Mouse (Mus musculus): ENCODE data around the gene Zfp385c. TPM values are rescaled to one million over a fixed set of nuclear protein-coding genes. Genes with fewer than 3 reads are reported as not detected.

Zfp385c gene
- polyA plus RNA-seq (2012; rRNA removed) = 0.01 and 0.06 TPM in 2 replicates

DNA sequence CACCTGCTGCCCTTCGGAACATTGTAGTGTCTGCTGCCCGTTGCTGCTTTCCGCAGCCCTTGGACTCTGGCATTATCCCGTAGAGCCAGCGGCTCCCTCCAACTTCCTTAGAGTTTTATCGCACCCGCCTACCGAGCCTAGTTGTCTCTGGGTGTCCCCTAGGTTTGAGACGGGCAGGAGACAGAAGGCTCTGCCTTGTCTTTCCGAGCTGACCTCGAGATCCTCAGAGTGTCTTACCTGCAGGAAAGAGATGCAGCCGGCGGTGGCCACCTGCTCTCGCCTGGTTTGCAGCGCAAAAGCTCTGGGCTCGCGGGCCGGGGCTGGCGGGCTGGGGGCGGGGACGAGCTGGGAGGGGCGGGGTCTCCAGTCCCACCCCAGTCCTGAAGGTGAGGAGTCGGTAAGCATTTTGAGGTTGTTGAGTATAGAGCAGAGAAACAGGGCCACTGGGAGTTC, at the start of gene Zfp385c:
Gene Zfp385c (minus strand): TSS at position 292 of the 453 bp plus-strand sequence.

DNA sequence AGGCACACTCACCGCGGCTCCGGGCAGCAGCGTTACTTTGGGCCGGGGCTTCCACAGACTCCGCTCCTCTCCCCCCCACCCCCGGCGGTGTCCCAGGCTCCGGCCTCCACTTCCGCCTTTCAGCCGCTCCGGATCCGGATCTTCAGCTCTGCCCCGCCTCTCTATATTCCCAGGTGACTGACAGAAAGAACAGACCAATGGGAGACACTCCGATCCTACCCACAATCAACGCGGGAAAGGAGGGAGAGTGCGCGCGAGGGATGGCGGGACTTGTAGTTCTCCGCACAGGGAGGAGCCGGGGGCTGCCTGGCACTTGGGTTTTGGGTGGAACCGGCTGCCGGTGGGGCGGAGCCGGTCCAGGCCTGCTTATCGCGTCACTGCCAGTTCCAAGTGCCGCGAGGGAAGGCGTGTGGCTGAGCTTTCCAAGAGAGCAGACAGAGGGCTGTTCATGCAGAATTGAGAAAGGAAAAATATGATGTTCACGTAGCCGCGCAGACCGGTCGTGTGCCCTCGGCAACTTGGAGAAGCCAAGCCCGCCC, 45.9 kb upstream of the Zfp385c start, which contains the start of gene Rab5c:
Gene Rab5c (minus strand): TSS at position 150 of the 539 bp plus-strand sequence.

DNA sequence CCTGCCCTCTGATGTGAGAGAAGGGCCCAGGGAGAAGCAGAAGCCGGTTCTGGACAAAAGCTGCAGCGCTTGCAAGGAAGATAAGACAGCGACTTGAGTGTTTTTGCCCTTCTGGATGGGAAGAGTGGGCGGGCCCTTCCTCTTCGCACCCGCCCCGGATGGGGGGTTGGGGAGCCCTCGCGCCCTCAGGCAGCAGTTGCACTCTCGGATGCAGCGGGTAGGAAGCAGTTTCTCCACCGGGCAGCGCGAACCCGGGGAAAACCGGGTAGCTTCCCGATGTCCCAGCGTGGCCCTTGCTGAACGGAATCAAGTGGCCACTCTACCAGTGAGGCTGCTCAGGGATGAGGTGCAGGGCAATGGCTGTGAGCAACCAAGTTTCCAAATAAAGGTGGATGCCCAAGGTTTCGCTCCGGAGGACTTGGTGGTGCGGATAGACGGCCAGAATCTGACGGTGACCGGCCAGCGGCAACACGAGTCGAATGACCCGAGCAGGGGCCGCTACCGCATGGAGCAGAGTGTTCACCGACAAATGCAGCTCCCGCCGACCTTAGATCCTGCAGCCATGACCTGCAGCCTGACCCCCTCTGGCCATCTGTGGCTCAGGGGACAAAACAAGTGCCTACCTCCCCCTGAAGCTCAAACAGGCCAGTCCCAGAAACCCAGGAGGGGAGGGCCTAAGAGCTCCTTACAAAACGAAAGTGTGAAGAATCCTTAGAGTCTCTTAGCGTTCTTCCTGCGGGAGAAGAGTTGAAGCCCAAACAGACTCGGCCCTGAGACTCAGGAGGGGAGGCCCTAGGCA, 21.7 kb upstream of the Zfp385c start, which contains the start of gene Hspb9:
Gene Hspb9 (plus strand): TSS at position 116 of the 799 bp plus-strand sequence.

DNA sequence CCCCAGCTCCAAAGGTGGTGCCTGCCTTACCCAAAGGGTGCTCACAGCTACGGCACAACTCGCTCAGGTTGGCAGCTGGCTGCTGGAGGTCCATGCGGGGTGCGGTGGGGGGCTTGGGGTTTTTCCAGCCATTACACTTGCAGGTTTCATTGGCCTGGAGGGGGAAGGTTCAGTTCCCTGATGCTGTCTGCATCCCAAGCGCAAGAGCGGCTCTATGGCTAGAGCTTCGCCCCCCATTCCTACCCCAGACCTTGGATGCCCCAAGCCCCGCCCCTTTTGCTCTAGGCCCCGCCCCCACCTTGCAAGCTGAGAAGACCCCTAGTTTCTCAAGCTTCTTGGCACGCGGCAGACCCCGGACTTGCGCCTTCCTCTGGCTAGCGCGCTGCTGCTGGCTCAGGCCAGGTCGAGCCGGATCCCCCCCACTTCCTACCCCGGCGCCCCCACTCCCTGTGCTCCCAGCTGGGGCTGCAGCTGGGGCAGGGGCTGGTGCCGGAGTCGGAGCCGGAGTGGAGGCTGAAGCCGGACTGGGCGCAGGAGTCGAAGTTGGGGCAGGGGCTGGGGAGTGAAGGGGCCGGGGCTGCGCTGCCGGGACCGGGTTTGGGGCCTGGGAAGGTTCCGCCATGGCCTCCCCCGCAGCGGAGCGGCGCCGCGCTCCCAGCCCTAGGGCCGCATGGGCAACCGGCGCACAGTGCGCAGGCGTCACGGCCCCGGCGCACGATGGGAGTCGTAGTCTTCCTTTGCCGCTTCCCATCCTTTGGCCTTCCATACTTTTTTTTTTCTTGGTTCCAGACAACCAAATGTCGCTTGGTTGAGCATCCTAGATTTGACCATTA, 19.7 kb upstream of the Zfp385c start, which contains the start of gene Kat2a:
Gene Kat2a (minus strand): TSS at position 683 of the 833 bp plus-strand sequence.

GRCm38 (mm10) chr11:100703851-100704531, 11.7 kb upstream of the Zfp385c start, which contains the start of gene Dhx58:
Dhx58 (minus strand) TSS chr11:100704271.

GRCm38 (mm10) chr11:100619982-100620381, 72.3 kb downstream of the Zfp385c start, which contains the start of gene Dnajc7:
Dnajc7 (minus strand) TSS chr11:100620168.

GRCm38 (mm10) chr11:100618761-100619484, 73.3 kb downstream of the Zfp385c start, which contains the start of gene Nkiras2:
Nkiras2 (plus strand) TSS chr11:100619244.

Other genes with a start within 250 kb of the Zfp385c start
- gene Klhl11, start 219.7 kb downstream of the Zfp385c start, polyA plus RNA-seq (2012; rRNA removed) = 0.80 and 0.84 TPM in 2 replicates
- gene Acly, start 164.5 kb downstream of the Zfp385c start, polyA plus RNA-seq (2012; rRNA removed) = 62.2 and 100 TPM in 2 replicates
- 0.05 and 0.06 TPM in 2 replicates for gene Ttc25, start 146.8 kb downstream of the Zfp385c start, polyA plus RNA-seq (2012; rRNA removed)
- gene Cnp, start 117.6 kb downstream of the Zfp385c start, polyA plus RNA-seq (2012; rRNA removed) = 9.4 and 11.5 TPM in 2 replicates
- gene Nkiras2, start 73.2 kb downstream of the Zfp385c start, polyA plus RNA-seq (2012; rRNA removed) = 24.7 and 28.6 TPM in 2 replicates
- gene Dnajc7, start 72.3 kb downstream of the Zfp385c start, polyA plus RNA-seq (2012; rRNA removed) = 66.1 and 73.5 TPM in 2 replicates
- gene Dhx58, start 11.8 kb upstream of the Zfp385c start, polyA plus RNA-seq (2012; rRNA removed) = 7.3 and 8.9 TPM in 2 replicates
- gene Kat2a, start 20.0 kb upstream of the Zfp385c start, polyA plus RNA-seq (2012; rRNA removed) = 12.1 and 14.0 TPM in 2 replicates
- gene Hspb9, start 21.4 kb upstream of the Zfp385c start, polyA plus RNA-seq (2012; rRNA removed) = not detected in 2 replicates
- 96.2 and 98.0 TPM in 2 replicates for gene Rab5c, start 45.8 kb upstream of the Zfp385c start, polyA plus RNA-seq (2012; rRNA removed)
- not detected in 2 replicates for gene Kcnh4, start 67.5 kb upstream of the Zfp385c start, polyA plus RNA-seq (2012; rRNA removed)
- gene Hcrt, start 70.5 kb upstream of the Zfp385c start, polyA plus RNA-seq (2012; rRNA removed) = not detected in 2 replicates
- gene Ghdc, start 78.5 kb upstream of the Zfp385c start, polyA plus RNA-seq (2012; rRNA removed) = 3.8 and 4.0 TPM in 2 replicates
- gene Stat5b, start 158.3 kb upstream of the Zfp385c start, polyA plus RNA-seq (2012; rRNA removed) = 13.3 and 16.0 TPM in 2 replicates
- gene Stat5a, start 166.9 kb upstream of the Zfp385c start, polyA plus RNA-seq (2012; rRNA removed) = 5.8 and 6.9 TPM in 2 replicates
- 33.5 and 39.3 TPM in 2 replicates for gene Stat3, start 247.1 kb upstream of the Zfp385c start, polyA plus RNA-seq (2012; rRNA removed)